In the genomic region with DNA sequence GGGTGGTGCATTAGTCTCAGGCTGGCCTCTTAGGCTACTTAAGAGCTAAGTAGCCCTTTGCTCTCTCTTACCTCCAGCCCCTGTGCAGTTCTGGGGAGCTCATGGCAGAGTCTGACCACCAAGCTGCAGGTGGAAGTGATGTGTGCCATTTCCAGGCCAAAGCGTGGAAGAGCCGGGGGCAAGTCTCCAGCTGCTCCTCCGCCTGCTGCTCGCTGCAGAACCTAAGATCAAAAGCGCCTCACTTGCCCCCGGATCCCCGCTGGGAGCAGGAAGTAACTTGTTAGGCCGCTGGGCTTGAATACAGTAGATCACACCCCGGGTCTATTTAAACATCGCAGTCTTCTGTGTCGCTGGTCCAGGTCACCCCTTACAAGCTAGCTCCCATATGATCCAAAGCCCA, we compare ENCODE assay signal across 21 mouse cellular contexts.
DNase-seq lines count a peak whose midpoint lies in the region; ATAC-seq lines count a peak whose summit lies in the region.
"Had no signal": no experiment of that assay in that cellular context is flagged by ENCODE, and none has a peak within 500 bp of the region (broad histone marks: within the 10 kb centered on the region; RNA-seq: fewer than 3 reads in every experiment).

No protein-coding gene starts in this region.

- DNase-seq in forebrain, embryonic 11.5 days (ENCODE audit: low spot score), result peak; percentile 55
- DNase-seq in neural tube, embryonic 10.5 days (ENCODE audit: extremely low spot score, low spot score), result peak; percentile 14
- DNase-seq in limb, embryonic 10.5 days (ENCODE audit: low spot score), result peak; percentile 48
- DNase-seq in testis, postnatal 10 days (ENCODE audit: low spot score), result no peak
- DNase-seq in cerebellum, adult 8-10 months, result no peak
- DNase-seq: adrenal gland, postnatal 36 days; cerebellum, adult 9-10 months; gastrocnemius, postnatal 25 days; kidney, adult 11 months; kidney, postnatal 10 days; lung, postnatal 36 days; spleen, adult 18-20 months; thymus, adult 2 months had no signal

- 26% methylated on average over 11 of the region's 11 CpGs for WGBS in forebrain, embryonic 11.5 days
- WGBS in forebrain, embryonic 16.5 days, result 35% methylated on average over 11 of the region's 11 CpGs
- WGBS in neural tube, embryonic 15.5 days, result 11% methylated on average over 11 of the region's 11 CpGs
- 6% methylated on average over 11 of the region's 11 CpGs for WGBS in limb, embryonic 10.5 days

- H3K9me3 ChIP-seq in forebrain, embryonic 11.5 days (ENCODE audit: control insufficient read depth, low read length), result no peaks in the 10 kb centered on the region
- H3K9me3 ChIP-seq in forebrain, embryonic 16.5 days (ENCODE audit: control insufficient read depth, low read length), result no peaks in the 10 kb centered on the region
- no peaks in the 10 kb centered on the region for H3K9me3 ChIP-seq in neural tube, embryonic 15.5 days (replicated peaks)
- no peaks in the 10 kb centered on the region for H3K9me3 ChIP-seq in limb, embryonic 10.5 days (replicated peaks)
- H3K9me3 ChIP-seq: embryonic facial prominence, embryonic 12.5 days; hindbrain, embryonic 15.5 days; limb, embryonic 15.5 days had no signal

- H3K27ac ChIP-seq in forebrain, embryonic 11.5 days (ENCODE audit: low read depth, low read length), result no peak overlapping the region
- no peak overlapping the region for H3K27ac ChIP-seq in forebrain, embryonic 16.5 days (ENCODE audit: low read length)
- no peak overlapping the region for H3K27ac ChIP-seq in neural tube, embryonic 15.5 days (replicated peaks)
- no peak overlapping the region for H3K27ac ChIP-seq in limb, embryonic 10.5 days
- H3K27ac ChIP-seq: embryonic facial prominence, embryonic 12.5 days; hindbrain, embryonic 15.5 days; limb, embryonic 15.5 days had no signal

- no peak for ATAC-seq in forebrain, embryonic 11.5 days (replicated peaks; ENCODE audit: low FRiP score)
- ATAC-seq in forebrain, embryonic 16.5 days, result no peak
- ATAC-seq in neural tube, embryonic 15.5 days (ENCODE audit: low FRiP score), result no peak
- no peak for ATAC-seq in monocyte, adult 5-6 weeks (replicated peaks; ENCODE audit: insufficient number of reproducible peaks, low FRiP score, low TSS enrichment, poor library complexity, severe bottlenecking)

- no peaks in the 10 kb centered on the region for H3K36me3 ChIP-seq in forebrain, embryonic 11.5 days (ENCODE audit: control insufficient read depth, insufficient read depth, low read length)
- no peaks in the 10 kb centered on the region for H3K36me3 ChIP-seq in forebrain, embryonic 16.5 days (ENCODE audit: control insufficient read depth, insufficient read depth)
- H3K36me3 ChIP-seq in neural tube, embryonic 15.5 days, result no peaks in the 10 kb centered on the region
- H3K36me3 ChIP-seq in limb, embryonic 10.5 days, result no peaks in the 10 kb centered on the region
- H3K36me3 ChIP-seq: embryonic facial prominence, embryonic 12.5 days; hindbrain, embryonic 15.5 days; limb, embryonic 15.5 days had no signal

- H3K27me3 ChIP-seq in forebrain, embryonic 11.5 days (ENCODE audit: control insufficient read depth, insufficient read depth, low read length), result no peaks in the 10 kb centered on the region
- no peaks in the 10 kb centered on the region for H3K27me3 ChIP-seq in forebrain, embryonic 16.5 days (replicated peaks; ENCODE audit: control insufficient read depth, insufficient read depth, low read length)
- no peaks in the 10 kb centered on the region for H3K27me3 ChIP-seq in neural tube, embryonic 15.5 days (replicated peaks)
- no peaks in the 10 kb centered on the region; the same call in 1 of the 2 replicates for H3K27me3 ChIP-seq in limb, embryonic 10.5 days (ENCODE audit: low read depth, poor library complexity, severe bottlenecking)
- H3K27me3 ChIP-seq: embryonic facial prominence, embryonic 12.5 days; hindbrain, embryonic 15.5 days had no signal

- no peaks in the 10 kb centered on the region for H3K4me1 ChIP-seq in forebrain, embryonic 11.5 days (replicated peaks; ENCODE audit: control insufficient read depth, insufficient read depth, low read length)
- H3K4me1 ChIP-seq in forebrain, embryonic 16.5 days (replicated peaks; ENCODE audit: control insufficient read depth, insufficient read depth, low read length), result peaks cover 2% of the 10 kb centered on the region; the same call in 1 of the 2 replicates
- no peaks in the 10 kb centered on the region for H3K4me1 ChIP-seq in neural tube, embryonic 15.5 days
- peaks cover 16% of the 10 kb centered on the region for H3K4me1 ChIP-seq in limb, embryonic 10.5 days

- no peak overlapping the region for H3K4me3 ChIP-seq in forebrain, embryonic 11.5 days (ENCODE audit: low read depth, low read length)
- no peak overlapping the region for H3K4me3 ChIP-seq in forebrain, embryonic 16.5 days (replicated peaks; ENCODE audit: low read length)
- no peak overlapping the region for H3K4me3 ChIP-seq in neural tube, embryonic 15.5 days (replicated peaks)
- no peak overlapping the region for H3K4me3 ChIP-seq in limb, embryonic 10.5 days
- H3K4me3 ChIP-seq: embryonic facial prominence, embryonic 12.5 days; hindbrain, embryonic 15.5 days; limb, embryonic 15.5 days; myocyte had no signal

- H3K4me2 ChIP-seq in forebrain, embryonic 11.5 days (ENCODE audit: low read depth, low read length, severe bottlenecking), result no peak overlapping the region
- no peak overlapping the region for H3K4me2 ChIP-seq in forebrain, embryonic 16.5 days (ENCODE audit: low read length)
- H3K4me2 ChIP-seq in neural tube, embryonic 15.5 days, result no peak overlapping the region
- H3K4me2 ChIP-seq: embryonic facial prominence, embryonic 12.5 days; hindbrain, embryonic 15.5 days; limb, embryonic 15.5 days; midbrain, embryonic 11.5 days had no signal

- no peak overlapping the region for H3K9ac ChIP-seq in forebrain, embryonic 11.5 days (ENCODE audit: low read length)
- no peak overlapping the region for H3K9ac ChIP-seq in forebrain, embryonic 16.5 days (replicated peaks; ENCODE audit: low read depth, low read length)
- no peak overlapping the region for H3K9ac ChIP-seq in neural tube, embryonic 15.5 days (replicated peaks)
- H3K9ac ChIP-seq: embryonic facial prominence, embryonic 12.5 days; hindbrain, embryonic 15.5 days; limb, embryonic 15.5 days had no signal

Comparison
In these comparisons a context has a peak if more than half of its experiments do, and no peak if none do; other contexts are left out.
1. DNase-seq: peak in forebrain, embryonic 11.5 days (single experiment), neural tube, embryonic 10.5 days (single experiment) and limb, embryonic 10.5 days (single experiment); none in testis, postnatal 10 days (single experiment) and cerebellum, adult 8-10 months (single experiment).